Mouse (Mus musculus): ENCODE results near the gene Nudt5. TPM values are rescaled to one million over a fixed set of nuclear protein-coding genes. Genes with fewer than 3 reads are reported as not detected.

Nudt5 gene
- 32.6 and 38.0 TPM in 2 replicates for polyA plus RNA-seq (2015; fragmentation: Nextera tagmentation; extraction: Ambion mirVana)

GRCm38 (mm10) chr2:5844873-5845631 lies at the start of gene Nudt5, which contains the start of gene Cdc123:
TSS of gene Nudt5 (plus strand) at chr2:5845019.
TSS of gene Cdc123 (minus strand) at chr2:5845164.

GRCm38 (mm10) chr2:5862834-5863233 lies 18.0 kb downstream of the Nudt5 start, which contains the start of gene Gm13199:
TSS of gene Gm13199 (minus strand) at chr2:5862934.

GRCm38 (mm10) chr2:5894843-5895570 lies 50.2 kb downstream of the Nudt5 start, which contains the start of gene Sec61a2:
TSS of gene Sec61a2 (minus strand) at chr2:5895432.

Other genes with a start within 250 kb of the Nudt5 start
- gene Camk1d, start 130.5 kb upstream of the Nudt5 start, polyA plus RNA-seq (2015; fragmentation: Nextera tagmentation; extraction: Ambion mirVana) = 2.6 and 3.8 TPM in 2 replicates
- 139 and 163 TPM in 2 replicates for gene Cdc123, start 145 bp downstream of the Nudt5 start, polyA plus RNA-seq (2015; fragmentation: Nextera tagmentation; extraction: Ambion mirVana)
- 0.28 TPM in 1 of 2 replicates, not detected in the other for gene Gm13199, start 17.9 kb downstream of the Nudt5 start, polyA plus RNA-seq (2015; fragmentation: Nextera tagmentation; extraction: Ambion mirVana)
- 20.3 and 24.4 TPM in 2 replicates for gene Sec61a2, start 50.4 kb downstream of the Nudt5 start, polyA plus RNA-seq (2015; fragmentation: Nextera tagmentation; extraction: Ambion mirVana)
- gene Dhtkd1, start 97.8 kb downstream of the Nudt5 start, polyA plus RNA-seq (2015; fragmentation: Nextera tagmentation; extraction: Ambion mirVana) = 0.53 and 0.54 TPM in 2 replicates
- gene Upf2, start 106.5 kb downstream of the Nudt5 start, polyA plus RNA-seq (2015; fragmentation: Nextera tagmentation; extraction: Ambion mirVana) = 4.4 and 5.6 TPM in 2 replicates

Measured in urinary bladder, postnatal 0 days (tissue).